Mouse (Mus musculus): ENCODE results near the gene Eif3g.

The Eif3g gene

DNA sequence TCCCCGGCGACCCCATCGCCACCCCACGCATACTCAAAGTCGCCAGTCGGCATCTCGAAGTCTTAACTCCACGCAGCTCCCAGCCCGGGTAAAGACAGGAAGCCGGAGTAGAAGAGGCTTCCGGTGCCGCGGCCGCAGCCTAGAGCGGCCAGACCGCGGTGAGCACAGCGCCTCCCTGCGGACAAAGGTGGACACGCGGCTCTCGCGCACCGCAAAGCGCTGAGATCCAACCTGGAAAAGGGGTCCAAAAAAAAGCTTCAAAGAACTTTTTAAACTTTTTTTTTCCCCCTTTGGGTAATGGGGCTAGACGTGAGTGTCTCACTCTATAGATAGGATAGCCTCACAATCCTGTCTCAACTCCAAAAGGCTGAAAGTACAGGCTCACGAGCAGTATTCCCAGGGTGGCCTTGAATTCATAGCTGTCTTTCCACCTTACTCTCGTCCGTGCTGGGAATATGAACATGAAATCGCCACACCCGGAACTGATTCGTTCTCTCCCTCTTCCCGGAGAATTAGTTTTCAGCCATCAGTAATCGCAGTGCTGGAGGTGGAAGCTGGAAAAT is at the start of gene Eif3g:
Gene Eif3g (minus strand): TSS at position 113 of the 563 bp plus-strand sequence.
- peak; percentile 79 for DNase-seq

GRCm38 (mm10) chr9:20946066-20946880 is 47.9 kb upstream of the Eif3g start:
- no peak for DNase-seq

DNA sequence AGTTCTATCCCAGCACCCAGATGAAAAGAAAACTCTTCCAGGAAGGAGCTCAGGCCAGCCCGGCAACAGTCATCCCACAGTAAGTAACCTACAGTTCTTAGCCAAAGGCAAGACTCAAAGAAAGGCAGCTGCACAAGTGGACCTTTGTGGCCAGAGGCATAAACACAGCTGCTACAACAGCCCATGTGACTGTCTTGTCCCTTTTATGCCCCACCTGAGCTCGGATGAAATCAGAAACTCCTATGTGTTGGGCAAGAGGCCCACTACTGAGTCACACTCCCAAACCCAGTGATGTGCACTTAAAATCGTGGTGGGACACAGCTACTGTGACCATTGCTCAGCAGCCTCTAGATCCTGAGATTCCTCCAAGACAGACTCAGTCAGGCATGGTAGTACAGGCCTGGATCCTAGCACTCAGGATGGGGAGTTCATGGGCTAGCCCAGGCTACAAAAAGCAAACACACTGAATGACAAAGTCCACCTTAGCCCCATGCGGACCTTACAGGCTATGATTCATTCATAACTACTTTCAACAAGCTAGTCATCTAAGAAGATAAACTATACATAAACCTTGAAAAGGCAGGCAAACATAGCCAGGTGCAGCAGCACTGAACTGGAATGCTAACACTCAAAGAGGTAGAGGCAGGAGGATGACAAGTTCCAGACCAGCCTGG is 46.4 kb upstream of the Eif3g start:
- DNase-seq = no peak

- no peak for DNase-seq
These were observed 45.5 kb upstream of the Eif3g start for GRCm38 (mm10) chr9:20943911-20944310.

DNA sequence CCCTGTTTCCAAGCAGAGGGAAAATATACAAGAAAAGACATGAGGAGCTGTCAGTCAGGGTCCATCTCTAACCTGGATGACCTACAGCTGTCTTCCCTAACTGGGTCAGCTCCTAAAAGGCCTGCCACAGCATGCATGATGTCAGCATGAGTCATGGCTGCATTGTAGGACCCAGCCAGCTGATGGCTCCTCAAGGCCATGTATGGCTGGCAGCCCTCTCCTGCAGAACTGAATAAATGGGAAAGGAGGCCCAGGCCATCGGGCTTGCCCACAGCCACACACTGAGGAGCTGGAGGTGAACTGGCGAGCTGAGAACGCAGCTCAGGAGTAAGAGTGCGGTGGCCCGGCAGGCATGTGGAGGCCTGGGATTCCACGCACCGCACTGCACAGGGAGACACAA is 45.0 kb upstream of the Eif3g start:
- DNase-seq = no peak

DNA sequence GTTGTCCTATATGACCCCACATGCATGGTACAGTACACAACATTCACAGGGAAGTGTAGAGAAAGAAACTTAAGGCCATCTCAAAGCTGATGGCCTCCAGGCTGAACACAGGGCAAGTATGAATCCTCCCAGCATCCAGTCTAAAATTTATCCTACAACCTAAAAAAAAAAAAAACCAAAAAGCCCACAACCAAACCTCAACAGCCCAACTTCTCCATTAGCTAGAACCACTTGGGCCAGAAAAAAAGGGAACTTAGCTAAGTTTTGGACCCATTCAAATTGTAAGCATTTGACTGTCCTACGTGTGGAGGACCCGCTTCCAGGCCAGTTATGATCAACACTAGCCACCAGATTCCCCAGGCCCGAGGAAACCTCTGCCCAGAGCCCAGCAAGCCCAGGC is 24.8 kb upstream of the Eif3g start:
- no peak for DNase-seq

- DNase-seq = no peak
These were observed 17.7 kb upstream of the Eif3g start for GRCm38 (mm10) chr9:20916160-20916559.

DNA sequence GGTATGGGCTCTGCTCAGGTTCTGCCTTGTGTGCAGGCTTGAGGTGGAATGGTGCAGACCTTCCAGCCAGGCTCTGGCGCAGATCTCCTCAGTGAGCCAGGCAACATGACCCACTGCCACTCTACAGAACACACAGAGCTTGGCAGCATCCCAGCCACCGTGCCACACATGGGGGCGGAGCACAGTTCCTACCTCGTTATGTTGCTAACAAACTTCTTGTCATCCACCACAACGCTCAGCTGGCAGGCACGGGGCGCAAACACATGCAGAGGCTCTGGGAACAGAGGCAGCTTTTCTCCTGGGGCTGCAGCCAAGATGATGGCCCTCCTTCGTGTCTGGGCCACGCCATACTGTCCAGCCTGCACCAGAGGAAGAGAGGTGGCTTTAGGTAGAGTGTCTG is 11.5 kb upstream of the Eif3g start:
- DNase-seq = no peak

GRCm38 (mm10) chr9:20902174-20902491 is 3.7 kb upstream of the Eif3g start:
- DNase-seq = no peak

- DNase-seq = no peak
These were observed 3.2 kb upstream of the Eif3g start for GRCm38 (mm10) chr9:20901466-20902173.

- DNase-seq = no peak
These were observed 500 bp downstream of the Eif3g start for GRCm38 (mm10) chr9:20897736-20898510.

GRCm38 (mm10) chr9:20895382-20895781 is 3.0 kb downstream of the Eif3g start:
- no peak for DNase-seq

DNA sequence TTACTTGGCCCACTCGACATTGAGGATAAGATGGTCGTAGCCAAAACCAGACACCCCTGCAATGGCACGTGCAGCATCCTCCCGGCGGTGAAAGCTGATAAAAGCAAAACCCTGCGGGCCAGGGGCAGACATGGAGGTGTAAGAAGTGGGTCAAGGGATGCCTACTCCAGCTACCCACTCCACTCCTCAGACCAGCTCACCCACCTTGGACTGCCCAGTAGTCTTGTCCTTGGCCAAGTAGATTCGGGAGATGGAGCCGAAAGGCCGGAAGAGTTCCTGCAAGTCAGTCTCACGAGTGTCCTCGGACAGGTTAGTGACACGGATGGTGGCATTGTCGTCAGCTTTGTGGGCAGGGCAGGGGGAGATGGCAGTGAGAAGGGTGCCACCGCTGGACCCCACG is 3.8 kb downstream of the Eif3g start:
- DNase-seq = no peak

GRCm38 (mm10) chr9:20893590-20894343 is 4.7 kb downstream of the Eif3g start:
- DNase-seq = no peak

- DNase-seq = no peak
These were observed 5.4 kb downstream of the Eif3g start for GRCm38 (mm10) chr9:20893069-20893468.

GRCm38 (mm10) chr9:20892104-20892653 is 6.2 kb downstream of the Eif3g start:
- DNase-seq = no peak

DNA sequence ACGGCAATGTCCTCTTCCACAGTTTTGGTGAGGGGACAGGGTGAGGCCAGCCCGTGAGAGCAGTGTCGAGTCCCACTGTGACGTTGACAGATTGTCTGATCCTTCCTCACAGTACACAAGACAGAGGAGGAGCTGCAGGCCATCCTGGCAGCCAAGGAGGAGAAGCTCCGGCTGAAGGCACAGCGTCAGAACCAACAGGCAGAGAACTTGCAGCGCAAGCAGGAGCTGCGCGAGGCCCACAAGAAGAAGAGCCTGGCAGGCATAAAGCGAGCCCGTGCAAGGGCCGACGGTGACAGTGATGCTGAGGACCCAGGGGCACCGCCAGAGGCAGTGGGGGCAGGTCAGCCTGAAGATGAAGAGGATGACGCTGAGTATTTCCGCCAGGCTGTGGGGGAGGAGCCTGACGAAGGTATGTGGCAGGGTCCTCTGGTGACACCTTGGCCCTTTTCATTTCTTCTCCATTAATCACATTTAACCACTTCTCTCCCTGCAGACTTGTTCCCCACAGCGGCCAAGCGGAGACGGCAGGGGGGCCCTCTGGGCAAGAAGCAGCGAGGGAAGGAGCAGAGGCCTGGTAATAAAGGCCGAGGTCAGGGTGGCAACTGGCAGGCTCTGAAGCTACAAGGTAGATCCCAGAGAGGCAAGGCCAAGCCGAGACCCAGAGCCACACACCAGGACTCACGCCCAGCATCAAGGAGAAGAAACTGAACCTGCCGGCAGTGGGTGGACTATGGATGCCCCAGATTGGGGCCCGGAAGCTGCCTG is 6.9 kb downstream of the Eif3g start:
- no peak for DNase-seq

GRCm38 (mm10) chr9:20890411-20890810 is 8.0 kb downstream of the Eif3g start:
- no peak for DNase-seq

- DNase-seq = peak; percentile 31
These were observed 9.0 kb downstream of the Eif3g start for GRCm38 (mm10) chr9:20889185-20890141.

DNA sequence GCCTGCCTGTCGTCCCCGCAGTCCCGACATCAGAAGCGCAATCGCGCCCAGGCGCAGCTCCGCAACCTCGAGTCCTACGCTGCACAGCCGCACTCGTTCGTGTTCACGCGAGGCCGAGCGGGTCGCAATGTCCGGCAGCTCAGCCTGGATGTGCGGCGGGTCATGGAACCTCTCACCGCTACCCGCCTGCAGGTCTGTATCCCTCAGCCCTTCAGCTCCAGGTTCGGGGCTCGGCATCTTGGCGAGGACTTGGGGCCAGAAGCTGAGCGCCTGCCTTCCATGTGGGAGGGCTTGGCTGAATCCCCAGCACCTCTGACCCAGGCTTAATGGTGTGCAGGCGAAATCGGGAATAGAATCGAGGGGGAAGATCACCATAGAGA is 10.0 kb downstream of the Eif3g start:
- no peak for DNase-seq
